Mouse (Mus musculus): Measurements from ENCODE around the gene Tub. TPM values are rescaled to one million over a fixed set of nuclear protein-coding genes. Genes with fewer than 3 reads are reported as not detected.

The Tub gene
- 3.4 and 4.1 TPM in 2 replicates for polyA plus RNA-seq (2015; fragmentation: Nextera tagmentation; extraction: Ambion mirVana)

- no peaks in the 10 kb centered on the region for H3K9me3 ChIP-seq
- peak within 1 kb of the TSS; percentile 62 for H3K4me3 ChIP-seq
- peaks cover 48% of the 10 kb centered on the region for H3K27me3 ChIP-seq
- H3K9ac ChIP-seq, result peak within 1 kb of the TSS; percentile 64
- ATAC-seq (ENCODE audit: low FRiP score, low read depth), result peak; percentile 71
- H3K4me2 ChIP-seq (replicated peaks), result peak within 1 kb of the TSS; percentile 99
- H3K27ac ChIP-seq, result no peak within 1 kb of the TSS
- WGBS, result 1% methylated on average over 44 of the region's 44 CpGs
- peaks cover 10% of the 10 kb centered on the region for H3K36me3 ChIP-seq
- peaks cover 14% of the 10 kb centered on the region for H3K4me1 ChIP-seq
These were observed at the start of gene Tub for GRCm38 (mm10) chr7:108950312-108950761. Gene Tub (plus strand): TSS chr7:108950338.

- Histone ChIP-seq H3K36me3 (no peaks in the 10 kb centered on the region), H3K9me3 (no peaks in the 10 kb centered on the region), H3K4me3 (no peak overlapping the region), H3K9ac (no peak overlapping the region), H3K4me1 (no peaks in the 10 kb centered on the region), H3K27ac (no peak overlapping the region), H3K4me2 (replicated peaks) (no peak overlapping the region), H3K27me3 (no peaks in the 10 kb centered on the region)
- 77% methylated on average over 2 of the region's 2 CpGs for WGBS
- ATAC-seq (ENCODE audit: low FRiP score, low read depth), result no peak
These were observed 46.2 kb upstream of the Tub start for GRCm38 (mm10) chr7:108903969-108904368.

- no peak overlapping the region for H3K4me2 ChIP-seq (replicated peaks)
- ATAC-seq (ENCODE audit: low FRiP score, low read depth), result no peak
- no peaks in the 10 kb centered on the region for H3K27me3 ChIP-seq
- WGBS, result 68% methylated on average over 4 of the region's 4 CpGs
- H3K9ac ChIP-seq, result no peak overlapping the region
- no peaks in the 10 kb centered on the region for H3K9me3 ChIP-seq
- no peak overlapping the region for H3K27ac ChIP-seq
- H3K36me3 ChIP-seq, result no peaks in the 10 kb centered on the region
- no peaks in the 10 kb centered on the region for H3K4me1 ChIP-seq
- H3K4me3 ChIP-seq, result no peak overlapping the region
These were observed 23.1 kb upstream of the Tub start for GRCm38 (mm10) chr7:108927043-108927442.

GRCm38 (mm10) chr7:108928280-108929188 lies 21.6 kb upstream of the Tub start:
- H3K4me3 ChIP-seq, result no peak overlapping the region
- no peak overlapping the region for H3K4me2 ChIP-seq (replicated peaks)
- ATAC-seq (ENCODE audit: low FRiP score, low read depth), result no peak
- H3K4me1 ChIP-seq, result no peaks in the 10 kb centered on the region
- 81% methylated on average over 11 of the region's 11 CpGs for WGBS
- no peaks in the 10 kb centered on the region for H3K9me3 ChIP-seq
- H3K36me3 ChIP-seq, result no peaks in the 10 kb centered on the region
- no peak overlapping the region for H3K27ac ChIP-seq
- no peak overlapping the region for H3K9ac ChIP-seq
- H3K27me3 ChIP-seq, result no peaks in the 10 kb centered on the region

- H3K27ac ChIP-seq, result no peak within 1 kb of the TSS
These were observed 20.3 kb upstream of the Tub start, which contains the start of gene Nlrp10 for GRCm38 (mm10) chr7:108929726-108930393. Gene Nlrp10 (minus strand): TSS chr7:108930178.

GRCm38 (mm10) chr7:108933794-108934731 lies 16.1 kb upstream of the Tub start, which contains the start of gene Eif3f:
Gene Eif3f (plus strand): TSS chr7:108934417.
- WGBS, result 2% methylated on average over 50 of the region's 50 CpGs
- Histone ChIP-seq H3K4me3 (peak within 1 kb of the TSS; percentile 97), H3K4me2 (replicated peaks) (peak within 1 kb of the TSS; percentile 82), H3K27me3 (no peaks in the 10 kb centered on the region), H3K9me3 (no peaks in the 10 kb centered on the region), H3K9ac (peak within 1 kb of the TSS; percentile 96), H3K36me3 (peaks cover 27% of the 10 kb centered on the region), H3K27ac (peak within 1 kb of the TSS; percentile 79), H3K4me1 (peaks cover 21% of the 10 kb centered on the region)
- ATAC-seq (ENCODE audit: low FRiP score, low read depth), result peak; percentile 97

More at GRCm38 (mm10) chr7:108929726-108930393, 20.3 kb upstream of the Tub start, which contains the start of gene Nlrp10:
- Histone ChIP-seq H3K4me1 (peaks cover 1% of the 10 kb centered on the region), H3K36me3 (no peaks in the 10 kb centered on the region), H3K4me2 (replicated peaks) (no peak within 1 kb of the TSS), H3K4me3 (no peak within 1 kb of the TSS), H3K9ac (no peak within 1 kb of the TSS), H3K9me3 (no peaks in the 10 kb centered on the region), H3K27me3 (no peaks in the 10 kb centered on the region)
- 67% methylated on average over 6 of the region's 6 CpGs for WGBS
- ATAC-seq (ENCODE audit: low FRiP score, low read depth), result no peak

- no peaks in the 10 kb centered on the region for H3K27me3 ChIP-seq
- peak overlapping the region; percentile 97 for H3K4me3 ChIP-seq
- peaks cover 35% of the 10 kb centered on the region for H3K36me3 ChIP-seq
- peak overlapping the region; percentile 96 for H3K9ac ChIP-seq
- H3K27ac ChIP-seq, result peak overlapping the region; percentile 79; the same call in 1 of the 2 replicates
- peak overlapping the region; percentile 82 for H3K4me2 ChIP-seq (replicated peaks)
- no peaks in the 10 kb centered on the region for H3K9me3 ChIP-seq
- H3K4me1 ChIP-seq, result peaks cover 21% of the 10 kb centered on the region
- no peak; the same call in 1 of the 2 replicates for ATAC-seq (ENCODE audit: low FRiP score, low read depth)
- WGBS, result 4% methylated on average over 8 of the region's 8 CpGs
These were observed 15.3 kb upstream of the Tub start for GRCm38 (mm10) chr7:108934836-108935235.

GRCm38 (mm10) chr7:108935411-108935810 lies 14.7 kb upstream of the Tub start:
- Histone ChIP-seq H3K27ac (no peak overlapping the region), H3K27me3 (no peaks in the 10 kb centered on the region), H3K9me3 (no peaks in the 10 kb centered on the region), H3K4me3 (peak overlapping the region; percentile 97), H3K9ac (peak overlapping the region; percentile 96), H3K4me2 (replicated peaks) (peak overlapping the region; percentile 82), H3K4me1 (peaks cover 21% of the 10 kb centered on the region), H3K36me3 (peaks cover 41% of the 10 kb centered on the region)
- no peak for ATAC-seq (ENCODE audit: low FRiP score, low read depth)
- WGBS, result 86% methylated on average over 7 of the region's 7 CpGs

- ATAC-seq (ENCODE audit: low FRiP score, low read depth), result no peak
- Histone ChIP-seq H3K4me3 (no peak overlapping the region), H3K27ac (no peak overlapping the region), H3K9me3 (no peaks in the 10 kb centered on the region), H3K4me2 (replicated peaks) (0 out of 2 replicates have a peak overlapping the region, but pooled peaks have one; percentile 82), H3K4me1 (peaks cover 21% of the 10 kb centered on the region), H3K36me3 (peaks cover 52% of the 10 kb centered on the region), H3K27me3 (no peaks in the 10 kb centered on the region), H3K9ac (no peak overlapping the region)
- WGBS, result 93% methylated on average over 4 of the region's 4 CpGs
These were observed 13.5 kb upstream of the Tub start for GRCm38 (mm10) chr7:108936591-108936990.

GRCm38 (mm10) chr7:108941466-108941865 lies 8.7 kb upstream of the Tub start:
- ATAC-seq (ENCODE audit: low FRiP score, low read depth), result no peak
- no peak overlapping the region for H3K27ac ChIP-seq
- no peaks in the 10 kb centered on the region for H3K9me3 ChIP-seq
- no peak overlapping the region for H3K4me2 ChIP-seq (replicated peaks)
- no peak overlapping the region for H3K4me3 ChIP-seq
- peaks cover 88% of the 10 kb centered on the region for H3K36me3 ChIP-seq
- no peaks in the 10 kb centered on the region for H3K27me3 ChIP-seq
- WGBS, result 84% methylated on average over 9 of the region's 9 CpGs
- H3K9ac ChIP-seq, result no peak overlapping the region
- peaks cover 4% of the 10 kb centered on the region; the same call in 1 of the 2 replicates for H3K4me1 ChIP-seq

GRCm38 (mm10) chr7:108944002-108944401 lies 6.1 kb upstream of the Tub start:
- H3K36me3 ChIP-seq, result peaks cover 65% of the 10 kb centered on the region
- H3K4me2 ChIP-seq (replicated peaks), result no peak overlapping the region
- H3K4me3 ChIP-seq, result no peak overlapping the region
- H3K9ac ChIP-seq, result no peak overlapping the region
- whole genome bisulfite sequencing, result 9% methylated on average over 2 of the region's 2 CpGs
- peaks cover 4% of the 10 kb centered on the region for H3K27me3 ChIP-seq
- peak; percentile 22; the same call in 1 of the 2 replicates for ATAC-seq (ENCODE audit: low FRiP score, low read depth)
- no peaks in the 10 kb centered on the region for H3K9me3 ChIP-seq
- H3K4me1 ChIP-seq, result no peaks in the 10 kb centered on the region
- H3K27ac ChIP-seq, result no peak overlapping the region
